Mouse (Mus musculus) liver, adult 2 months (tissue): ENCODE data around the gene 1600015I10Rik.

Experiments used
- CTCF ChIP-seq: fragments of 200-500 bp; IDR thresholded peaks from 2 replicates; pipeline ENCODE4 v1.5.1; 2011; ENCODE audit warnings: low read depth, low read length, control low read depth
- POLR2A ChIP-seq: fragments of 200-500 bp; IDR thresholded peaks from 2 replicates; pipeline ENCODE4 v1.6.1; 2011; ENCODE audit warnings: low read length, control low read depth; ENCODE audit not compliant: insufficient read depth; ENCODE audit errors: extremely low read depth

GRCm38 (mm10) chr6:48896956-48897355, 32.7 kb upstream of the 1600015I10Rik start:
- TF ChIP-seq POLR2A (no peak), CTCF (no peak)
